Mouse (Mus musculus): ENCODE measurements around the gene Rxfp2.

- no peak for TF ChIP-seq EP300 (IDR thresholded peaks at IDR 0.05; ENCODE audit: low read depth)
- TF ChIP-seq CTCF (IDR thresholded peaks at IDR 0.05; ENCODE audit: low read depth): peak; percentile 87
These were observed 79.1 kb downstream of the Rxfp2 start for GRCm38 (mm10) chr5:150097620-150098019.

All from liver, postnatal 0 days (tissue).